Mouse (Mus musculus): Measurements from ENCODE around the gene Emc7. TPM values are rescaled to one million over a fixed set of nuclear protein-coding genes. Genes with fewer than 3 reads are reported as not detected.

Gene Emc7
- polyA plus RNA-seq, 1 experiment from 2014 or later: 25.8 TPM

DNA sequence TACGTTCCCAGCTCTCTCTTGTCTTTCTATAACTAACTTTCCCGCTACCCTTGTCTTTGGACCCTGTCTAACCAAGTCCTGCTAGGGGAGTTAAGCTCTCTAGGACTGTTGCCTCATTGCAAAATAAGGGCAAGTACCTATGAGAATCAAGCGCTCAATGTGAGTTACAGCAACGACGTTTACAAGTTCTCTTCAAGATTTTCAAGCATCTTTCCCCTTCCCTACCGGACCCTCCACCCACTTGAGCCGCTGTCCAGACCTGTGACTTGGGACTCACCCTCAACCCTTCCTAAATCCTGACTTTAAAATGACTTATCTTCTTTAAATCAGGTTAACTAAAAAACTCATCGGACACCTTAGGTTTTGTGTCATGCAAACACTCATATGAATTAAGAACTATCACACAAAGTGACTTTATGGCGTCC lies 37.6 kb downstream of the Emc7 start:
- ChIA-PET POLR2A (interaction anchor here (1.3 kb wide), 1 partner anchor 112 kb away, joined by 3 read pairs; no protein-coding TSS in a partner anchor), CTCF (no interaction called here)
- TF ChIP-seq CTCF (IDR thresholded peaks at IDR 0.05): no peak
- in situ Hi-C loops (cut with MboI; ENCODE audit: low pct_unique_long_range_greater_than_20kb): loop anchor here (25.0 kb wide), 1 partner anchor 1505 kb away; no protein-coding TSS in a partner anchor
- ATAC-seq (peak; percentile 20), DNase-seq (ENCODE audit: low read depth, low spot score) (peak; percentile 4)
- H3K27me3 ChIP-seq: no peaks in the 10 kb centered on the region

DNA sequence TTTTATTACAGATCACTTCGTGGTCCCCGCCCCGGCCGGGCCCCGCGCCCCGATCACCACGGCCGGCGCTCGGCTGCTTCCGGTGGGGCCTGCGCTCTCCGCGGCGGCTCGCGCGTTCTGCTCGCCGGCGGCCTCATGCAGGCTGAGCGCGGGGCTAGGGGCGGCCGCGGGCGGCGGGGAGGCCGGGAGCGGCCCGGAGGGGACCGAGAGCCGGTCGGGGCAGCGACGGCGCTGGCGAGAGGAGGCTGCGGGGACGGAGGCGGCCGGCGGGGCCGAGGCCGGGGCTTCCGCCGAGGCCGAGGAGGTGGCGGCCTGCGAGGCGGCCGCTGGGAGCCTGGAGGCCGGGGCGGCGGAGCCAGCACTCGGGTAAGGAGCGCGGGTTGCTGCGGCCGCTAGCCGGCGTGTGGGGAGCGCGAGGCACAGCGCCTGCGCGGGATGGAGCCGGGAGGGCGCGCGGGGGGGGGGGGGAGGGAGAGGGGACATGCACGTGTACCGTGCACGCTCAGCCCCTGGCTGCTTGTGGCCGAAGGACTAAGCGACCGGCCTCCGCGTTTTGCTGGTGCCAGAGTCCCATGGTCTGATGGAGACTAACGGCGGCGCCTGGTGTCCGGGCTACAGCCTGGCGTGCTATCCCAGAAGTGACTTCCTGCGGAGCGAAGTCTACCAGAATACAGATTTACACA lies 38.2 kb downstream of the Emc7 start, which contains the start of gene Aven:
Gene Aven (plus strand): TSS at position 109 of the 683 bp plus-strand sequence.
- ChIA-PET POLR2A (no interaction called here), CTCF (no interaction called here)
- DNase-seq (ENCODE audit: low read depth, low spot score) (peak; percentile 17), ATAC-seq (peak; percentile 92)
- peak; percentile 24 for TF ChIP-seq CTCF (IDR thresholded peaks at IDR 0.05)
- in situ Hi-C loops (cut with MboI; ENCODE audit: low pct_unique_long_range_greater_than_20kb): loop anchor here (25.0 kb wide), 1 partner anchor 1506 kb away; no protein-coding TSS in a partner anchor
- H3K27me3 ChIP-seq: no peaks in the 10 kb centered on the region

DNA sequence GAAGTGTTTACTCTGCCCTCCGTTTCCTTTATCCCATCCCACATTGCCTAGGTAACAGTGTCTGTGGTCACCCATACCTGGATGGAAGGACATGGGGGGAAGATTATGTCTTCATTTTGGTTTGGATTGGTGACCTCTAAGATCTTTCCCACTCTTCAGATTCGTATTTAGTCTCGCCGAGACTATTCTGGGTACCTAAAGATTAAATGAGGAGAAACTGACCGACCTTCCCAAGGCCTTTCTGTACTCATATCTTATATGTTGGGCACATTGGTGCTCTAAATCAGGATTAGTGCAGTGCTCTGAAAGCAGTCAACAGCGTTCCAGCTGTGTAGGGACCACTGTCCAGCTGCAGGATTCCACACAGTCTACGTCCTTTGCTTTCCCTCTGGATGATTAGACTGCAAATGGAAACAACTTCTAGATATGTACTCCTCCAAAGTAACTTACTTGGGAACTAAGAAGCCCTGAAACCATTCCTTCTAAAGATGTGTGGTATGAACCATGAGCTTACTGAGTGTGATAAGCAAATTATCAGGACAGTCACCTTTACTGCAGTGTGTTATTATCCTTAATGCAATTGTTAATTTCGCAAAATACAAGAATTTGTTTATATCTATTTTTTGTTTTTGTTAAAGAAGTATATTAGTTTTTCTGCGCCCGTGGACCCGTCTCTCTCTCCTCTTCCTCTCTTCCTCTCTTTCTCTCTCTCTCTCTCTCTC lies 38.9 kb downstream of the Emc7 start:
- no peaks in the 10 kb centered on the region for H3K27me3 ChIP-seq
- POLR2A ChIA-PET: no interaction called here
- in situ Hi-C loops (cut with MboI; ENCODE audit: low pct_unique_long_range_greater_than_20kb): loop anchor here (25.0 kb wide), 1 partner anchor 1506 kb away; no protein-coding TSS in a partner anchor
- CTCF ChIA-PET: interaction anchor here (0.8 kb wide), 1 partner anchor 24 kb away, joined by 3 read pairs; no protein-coding TSS in a partner anchor
- no peak for TF ChIP-seq CTCF (IDR thresholded peaks at IDR 0.05)
- ATAC-seq (peak; percentile 24), DNase-seq (ENCODE audit: low read depth, low spot score) (no peak)

DNA sequence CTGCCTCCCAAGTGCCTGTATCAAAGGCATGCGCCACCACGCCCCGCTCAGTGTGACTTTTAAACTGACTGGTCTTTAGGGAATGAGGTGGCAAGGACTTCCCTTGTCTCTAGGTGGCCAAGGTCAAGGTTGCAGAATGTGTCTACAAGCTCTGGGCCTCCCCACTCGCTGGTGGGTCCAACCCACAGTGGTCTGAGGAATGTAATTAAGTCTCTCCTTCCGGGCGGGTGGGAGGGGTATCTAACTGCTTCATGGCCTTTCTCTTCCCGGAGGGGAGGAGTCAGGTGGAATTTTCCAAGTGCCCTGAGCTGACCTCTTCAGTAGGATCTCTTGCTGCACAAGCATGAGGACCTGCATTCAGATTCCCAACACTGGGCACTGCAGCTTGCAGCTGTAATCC lies 43.1 kb downstream of the Emc7 start:
- in situ Hi-C loops (cut with MboI; ENCODE audit: low pct_unique_long_range_greater_than_20kb): loop anchor here (25.0 kb wide), 1 partner anchor 1511 kb away; no protein-coding TSS in a partner anchor
- ChIA-PET CTCF (no interaction called here), POLR2A (no interaction called here)
- H3K27me3 ChIP-seq: no peaks in the 10 kb centered on the region
- DNase-seq (ENCODE audit: low read depth, low spot score) (no peak), ATAC-seq (no peak)
- TF ChIP-seq CTCF (IDR thresholded peaks at IDR 0.05): no peak

DNA sequence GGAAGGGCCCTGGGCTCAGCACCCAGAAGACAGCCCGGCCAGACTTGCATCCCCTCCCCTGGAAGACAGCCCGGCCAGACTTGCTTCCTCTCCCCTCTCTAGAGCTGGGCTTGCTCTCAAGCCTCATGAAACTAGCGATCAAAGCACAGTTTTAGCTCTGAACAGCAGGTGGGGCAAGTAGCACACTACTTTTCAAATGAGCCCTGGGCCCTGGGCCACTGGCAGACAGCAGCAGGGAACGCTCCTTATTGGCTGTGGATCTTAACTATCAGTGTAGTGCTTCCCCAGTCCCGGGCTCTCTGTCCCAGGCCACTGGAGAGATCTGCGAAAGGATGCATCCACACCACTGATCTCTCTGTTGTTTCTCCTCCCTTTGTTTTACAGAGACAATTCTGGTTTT lies 46.4 kb downstream of the Emc7 start:
- POLR2A ChIA-PET: no interaction called here
- ATAC-seq: peak; percentile 99
- in situ Hi-C loops (cut with MboI; ENCODE audit: low pct_unique_long_range_greater_than_20kb): loop anchor here (5.0 to 25.0 kb wide), 2 partner anchors 266 to 936 kb away; no protein-coding TSS in a partner anchor

DNA sequence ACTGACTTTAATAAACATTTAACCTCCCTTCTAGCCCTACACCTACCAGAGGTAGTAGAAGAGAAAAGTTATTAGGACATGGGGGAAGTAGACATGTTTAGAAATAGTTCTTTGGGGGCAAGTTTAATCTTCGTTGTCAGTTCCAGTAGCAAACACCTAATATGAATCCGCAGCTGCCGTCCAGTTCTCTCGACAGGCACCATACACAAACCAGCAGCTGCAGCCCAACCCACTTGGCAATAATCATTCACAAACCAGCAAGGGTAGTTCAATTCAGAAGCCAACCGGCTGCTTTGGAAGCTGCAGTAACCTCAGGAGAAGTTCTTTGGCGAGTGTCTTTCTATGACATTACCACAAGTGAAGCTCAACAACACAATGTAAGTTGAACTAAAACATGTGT lies 49.2 kb downstream of the Emc7 start:
- no peaks in the 10 kb centered on the region for H3K27me3 ChIP-seq
- POLR2A ChIA-PET: no interaction called here
- DNase-seq (ENCODE audit: low read depth, low spot score) (no peak), ATAC-seq (no peak)
- no peak for TF ChIP-seq CTCF (IDR thresholded peaks at IDR 0.05)
- in situ Hi-C loops (cut with MboI; ENCODE audit: low pct_unique_long_range_greater_than_20kb): loop anchor here (5.0 to 25.0 kb wide), 2 partner anchors 263 to 933 kb away; no protein-coding TSS in a partner anchor
- CTCF ChIA-PET: interaction anchor here (1.4 kb wide), 1 partner anchor 10 kb away, joined by 3 read pairs; no protein-coding TSS in a partner anchor

More for the DNA sequence above, 46.4 kb downstream of the Emc7 start:
- CTCF ChIA-PET: interaction anchor here (0.9 kb wide), 2 partner anchors 113 to 209 kb away, joined by 3 read pairs; no protein-coding TSS in a partner anchor
- peak; percentile 68 for TF ChIP-seq CTCF (IDR thresholded peaks at IDR 0.05)
- DNase-seq (ENCODE audit: low read depth, low spot score): peak; percentile 15
- no peaks in the 10 kb centered on the region for H3K27me3 ChIP-seq

DNA sequence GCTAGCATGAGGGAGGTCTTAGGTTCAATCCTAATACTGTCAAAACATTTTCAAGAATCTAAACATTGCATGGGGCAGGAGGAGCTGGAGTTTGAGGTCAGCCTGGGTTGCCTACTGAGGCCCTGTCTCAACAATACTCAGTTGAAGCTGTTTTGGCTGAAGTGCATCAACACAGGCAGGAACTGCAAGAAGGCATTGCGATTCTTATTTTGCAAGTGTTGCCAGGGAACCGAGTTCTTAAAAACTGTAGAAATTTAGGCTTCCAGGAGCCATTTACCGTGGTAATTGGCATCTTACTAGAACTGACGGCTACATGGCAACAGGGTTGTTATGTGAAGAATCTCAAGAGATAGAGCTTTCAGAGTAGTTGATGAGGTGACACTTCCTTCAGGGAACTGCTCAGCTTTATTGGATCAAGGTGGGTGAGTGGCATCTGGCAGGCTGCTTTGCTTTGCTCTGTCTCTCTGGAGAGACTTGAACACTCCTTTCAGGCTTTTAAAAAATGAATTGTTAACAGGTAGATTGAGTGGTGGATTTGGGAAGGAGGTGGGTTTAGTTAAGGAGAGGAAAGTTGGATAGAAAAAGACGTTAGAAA lies 52.1 kb downstream of the Emc7 start:
- in situ Hi-C loops (cut with MboI; ENCODE audit: low pct_unique_long_range_greater_than_20kb): loop anchor here (25.0 kb wide), 1 partner anchor 930 kb away; no protein-coding TSS in a partner anchor
- ChIA-PET POLR2A (no interaction called here), CTCF (interaction anchor here (0.8 to 1.1 kb wide), 2 partner anchors 28 to 100 kb away, joined by 3 read pairs; no protein-coding TSS in a partner anchor)
- DNase-seq (ENCODE audit: low read depth, low spot score): no peak
- no peak for ATAC-seq
- no peaks in the 10 kb centered on the region for H3K27me3 ChIP-seq
- TF ChIP-seq CTCF (IDR thresholded peaks at IDR 0.05): no peak

DNA sequence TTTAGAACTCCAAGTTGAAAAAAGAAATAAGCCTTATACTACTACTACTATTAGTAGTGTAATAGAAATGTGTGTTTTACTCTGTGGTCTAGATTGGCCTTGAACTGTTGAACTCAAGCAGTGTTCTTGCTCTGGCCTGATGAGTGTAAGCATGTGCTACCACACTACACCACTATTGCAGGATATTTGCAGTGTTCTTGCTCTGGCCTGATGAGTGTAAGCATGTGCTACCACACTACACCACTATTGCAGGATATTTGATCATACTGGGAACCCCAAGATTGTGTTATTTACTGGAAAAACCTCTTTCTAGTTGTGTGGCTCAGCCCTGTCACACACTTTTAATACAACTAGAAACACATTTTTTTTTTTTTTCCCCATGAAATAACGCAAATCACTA lies 52.6 kb downstream of the Emc7 start:
- ChIA-PET CTCF (interaction anchor here (0.8 to 1.3 kb wide), 2 partner anchors 9 to 27 kb away, joined by 3 read pairs; no protein-coding TSS in a partner anchor), POLR2A (no interaction called here)
- ATAC-seq: no peak
- H3K27me3 ChIP-seq: no peaks in the 10 kb centered on the region
- no peak for TF ChIP-seq CTCF (IDR thresholded peaks at IDR 0.05)
- no peak for DNase-seq (ENCODE audit: low read depth, low spot score)
- in situ Hi-C loops (cut with MboI; ENCODE audit: low pct_unique_long_range_greater_than_20kb): loop anchor here (25.0 kb wide), 1 partner anchor 930 kb away; no protein-coding TSS in a partner anchor

DNA sequence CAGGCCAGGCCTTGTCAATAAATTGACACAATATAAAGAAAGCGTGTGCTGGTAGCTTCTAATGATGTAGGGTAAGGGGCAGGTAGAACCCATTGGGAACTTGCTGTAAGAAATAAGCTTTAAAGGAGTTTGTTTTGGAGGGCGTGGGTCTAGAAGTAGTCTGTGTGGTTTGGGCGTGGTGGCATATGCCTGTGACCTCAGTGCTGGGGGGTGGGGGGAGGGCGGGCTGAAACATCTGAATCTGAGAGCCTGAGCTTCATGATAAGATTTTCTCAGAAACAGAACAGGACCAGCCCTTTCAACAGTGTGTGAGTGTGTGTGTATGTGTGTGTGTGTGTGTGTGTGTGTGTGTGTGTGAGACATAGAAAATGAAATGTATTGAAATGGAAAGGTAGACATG lies 55.3 kb downstream of the Emc7 start:
- DNase-seq (ENCODE audit: low read depth, low spot score): no peak
- POLR2A ChIA-PET: interaction anchor here (0.6 to 0.8 kb wide), 2 partner anchors 22 to 45 kb away, joined by 3 to 4 read pairs; no protein-coding TSS in a partner anchor
- no peak for TF ChIP-seq CTCF (IDR thresholded peaks at IDR 0.05)
- no peak for ATAC-seq
- no peaks in the 10 kb centered on the region for H3K27me3 ChIP-seq
- CTCF ChIA-PET: no interaction called here
- in situ Hi-C loops (cut with MboI; ENCODE audit: low pct_unique_long_range_greater_than_20kb): loop anchor here (10.0 to 25.0 kb wide), 2 partner anchors 775 to 927 kb away; partner anchors contain the start of gene Tmco5b

DNA sequence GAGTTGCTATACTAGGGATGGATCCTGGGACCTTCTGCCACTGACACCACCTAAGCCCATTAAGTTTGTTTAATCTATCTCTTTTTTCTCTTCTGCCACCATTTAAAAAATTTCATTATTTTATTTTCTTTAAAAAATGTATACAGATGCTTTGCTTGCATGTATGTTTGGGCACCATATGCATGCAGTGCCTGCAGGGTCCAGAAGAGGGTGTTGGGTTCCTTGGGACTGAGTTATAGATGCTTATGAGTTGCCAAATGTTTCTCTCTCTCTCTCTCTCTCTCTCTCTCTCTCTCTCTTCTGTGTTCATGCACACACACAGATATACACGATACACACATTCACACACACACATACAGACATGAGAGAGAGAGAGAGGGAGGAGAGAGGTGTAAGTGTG lies 58.2 kb downstream of the Emc7 start:
- in situ Hi-C loops (cut with MboI; ENCODE audit: low pct_unique_long_range_greater_than_20kb): loop anchor here (10.0 to 25.0 kb wide), 2 partner anchors 772 to 924 kb away; partner anchors contain the start of gene Tmco5b
- ChIA-PET POLR2A (no interaction called here), CTCF (no interaction called here)
- H3K27me3 ChIP-seq: no peaks in the 10 kb centered on the region
- no peak for DNase-seq (ENCODE audit: low read depth, low spot score)
- no peak for TF ChIP-seq CTCF (IDR thresholded peaks at IDR 0.05)
- no peak for ATAC-seq
